Mouse (Mus musculus) liver, embryonic 16.5 days (tissue): ENCODE results near the gene Alk. TPM values are rescaled to one million over a fixed set of nuclear protein-coding genes. Genes with fewer than 3 reads are reported as not detected.

Experiments used
- ATAC-seq: fragments of 200-750 bp; cut with Nextera tagmentation; 2 replicates; pipeline ENCODE4 v1.8.0; 2017; ENCODE audit warnings: low read depth, mild to moderate bottlenecking, moderate number of reproducible peaks, moderate library complexity
- H3K27ac ChIP-seq: fragments of 300-500 bp; sonication (generic); 2 replicates; pipeline ENCODE4 v1.5.1; 2014; ENCODE audit warnings: mild to moderate bottlenecking, low read length
- H3K27me3 ChIP-seq: fragments of 300-500 bp; sonication (generic); 2 replicates; pipeline ENCODE4 v1.6.1; 2014; ENCODE audit warnings: low read depth, low read length, mixed read lengths; ENCODE audit not compliant: control insufficient read depth, insufficient read depth
- H3K36me3 ChIP-seq: fragments of 300-500 bp; sonication (generic); 2 replicates; pipeline ENCODE4 v1.6.1; 2014; ENCODE audit warnings: mild to moderate bottlenecking; ENCODE audit not compliant: control insufficient read depth, insufficient read depth
- H3K4me1 ChIP-seq: fragments of 300-500 bp; sonication (generic); 2 replicates; pipeline ENCODE4 v1.6.1; 2014; ENCODE audit warnings: low read depth, low read length, mixed read lengths; ENCODE audit not compliant: control insufficient read depth
- H3K4me2 ChIP-seq: fragments of 300-500 bp; sonication (generic); 2 replicates; pipeline ENCODE4 v1.6.1; 2014; ENCODE audit warnings: low read depth, low read length, mixed read lengths
- H3K4me3 ChIP-seq: fragments of 300-500 bp; sonication (generic); 2 replicates; pipeline ENCODE4 v1.5.1; 2014; ENCODE audit warnings: low read depth, mild to moderate bottlenecking, low read length
- H3K9ac ChIP-seq: fragments of 300-500 bp; sonication (generic); 2 replicates; pipeline ENCODE4 v1.6.1; 2014; ENCODE audit warnings: low read depth, low read length
- H3K9me3 ChIP-seq: fragments of 300-500 bp; sonication (generic); replicated peaks from 2 replicates; pipeline ENCODE4 v1.6.1; 2016; ENCODE audit warnings: low read length; ENCODE audit not compliant: control insufficient read depth
- WGBS: fragments of 180-500 bp; shearing (Covaris S2); extraction: QIAGEN DNeasy Blood & Tissue Kit; methylation state at CpG from one replicate; pipeline ENCODE4 v1.1.7; 2014; ENCODE audit not compliant: insufficient replicate concordance; 5-methylcytosine and 5-hydroxymethylcytosine counted together
- polyA plus RNA-seq: library from polyadenylated mRNA; unstranded; fragments of >200 nt; fragmentation: Nextera tagmentation; extraction: Ambion mirVana; gene quantifications from 2 replicates; pipeline ENCODE4 v1.2.1, GENCODE M21; 2015

Gene Alk
- polyA plus RNA-seq, 1 experiment from 2014 or later = 0.07 TPM

DNA sequence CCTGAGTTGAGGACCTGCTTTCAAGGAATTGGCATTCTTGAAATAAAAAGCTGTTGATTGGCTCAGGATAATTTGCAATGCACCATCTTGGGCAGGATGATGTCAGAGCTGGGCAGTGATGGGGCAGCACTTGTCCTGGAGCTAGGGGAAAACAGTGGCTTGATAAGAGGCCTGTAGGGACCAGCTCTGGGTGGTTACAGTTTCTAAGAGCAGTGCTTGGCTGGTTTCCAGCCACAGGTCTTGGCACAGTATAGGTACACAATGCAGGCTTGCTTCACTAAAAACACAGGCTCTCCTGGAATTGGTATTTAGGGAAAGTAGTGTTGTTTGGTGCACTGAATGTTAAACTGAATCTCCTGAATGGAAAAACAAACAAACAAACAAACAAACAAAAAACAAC, 662.4 kb downstream of the Alk start:
- ATAC-seq = no peak
- no peaks in the 10 kb centered on the region for H3K4me1 ChIP-seq

GRCm38 (mm10) chr17:71941436-71941835, 663.0 kb downstream of the Alk start:
- Histone ChIP-seq H3K27me3 (no peaks in the 10 kb centered on the region), H3K4me3 (no peak overlapping the region), H3K4me2 (no peak overlapping the region), H3K9me3 (no peaks in the 10 kb centered on the region), H3K4me1 (no peaks in the 10 kb centered on the region), H3K27ac (no peak overlapping the region), H3K36me3 (no peaks in the 10 kb centered on the region), H3K9ac (no peak overlapping the region)
- no peak for ATAC-seq
- WGBS = 39% methylated on average over 6 of the region's 6 CpGs

More for the DNA sequence above, 662.4 kb downstream of the Alk start:
- no peak overlapping the region for H3K27ac ChIP-seq
- no peaks in the 10 kb centered on the region for H3K27me3 ChIP-seq
- no peak overlapping the region for H3K4me3 ChIP-seq
- no peak overlapping the region for H3K9ac ChIP-seq
- no peak overlapping the region for H3K4me2 ChIP-seq
- H3K9me3 ChIP-seq = no peaks in the 10 kb centered on the region
- H3K36me3 ChIP-seq = no peaks in the 10 kb centered on the region

DNA sequence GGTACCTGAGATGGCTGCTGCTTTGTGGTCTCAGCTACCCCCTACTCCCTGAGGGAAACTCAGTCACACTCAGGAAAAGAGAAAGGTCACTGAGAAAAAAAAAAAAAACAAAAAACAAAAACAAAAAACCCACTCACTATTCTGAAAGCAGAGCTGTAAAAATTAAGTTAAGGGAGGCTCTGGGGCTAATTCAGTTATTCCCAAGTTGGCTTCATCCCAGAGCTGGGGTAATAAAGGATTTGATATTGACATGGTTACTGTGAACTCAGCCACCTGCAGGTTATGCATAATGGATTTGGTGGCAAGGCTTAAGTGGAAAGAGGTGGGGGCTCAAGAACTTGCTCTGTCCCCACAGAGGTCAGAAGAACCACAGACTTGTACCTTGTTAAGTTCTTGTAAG, 667.7 kb downstream of the Alk start:
- Histone ChIP-seq H3K4me3 (no peak overlapping the region), H3K27ac (no peak overlapping the region), H3K9me3 (no peaks in the 10 kb centered on the region), H3K9ac (no peak overlapping the region), H3K4me2 (no peak overlapping the region), H3K4me1 (no peaks in the 10 kb centered on the region), H3K36me3 (no peaks in the 10 kb centered on the region), H3K27me3 (no peaks in the 10 kb centered on the region)
- no peak for ATAC-seq

GRCm38 (mm10) chr17:71935837-71936236, 668.6 kb downstream of the Alk start:
- Histone ChIP-seq H3K4me2 (no peak overlapping the region), H3K4me1 (no peaks in the 10 kb centered on the region), H3K9ac (no peak overlapping the region), H3K36me3 (no peaks in the 10 kb centered on the region), H3K4me3 (no peak overlapping the region), H3K27ac (no peak overlapping the region), H3K9me3 (no peaks in the 10 kb centered on the region), H3K27me3 (no peaks in the 10 kb centered on the region)
- no peak for ATAC-seq
- 63% methylated on average over 10 of the region's 10 CpGs for WGBS

GRCm38 (mm10) chr17:71935336-71935735, 669.1 kb downstream of the Alk start:
- H3K4me2 ChIP-seq = no peak overlapping the region
- H3K4me1 ChIP-seq = no peaks in the 10 kb centered on the region
- no peaks in the 10 kb centered on the region for H3K9me3 ChIP-seq
- no peak overlapping the region for H3K4me3 ChIP-seq
- H3K36me3 ChIP-seq = no peaks in the 10 kb centered on the region
- H3K27me3 ChIP-seq = no peaks in the 10 kb centered on the region
- H3K27ac ChIP-seq = no peak overlapping the region
- H3K9ac ChIP-seq = no peak overlapping the region
- no peak for ATAC-seq
- WGBS = 75% methylated on average over 3 of the region's 3 CpGs

- WGBS = 56% methylated on average over 5 of the region's 5 CpGs
These were observed 689.5 kb downstream of the Alk start for GRCm38 (mm10) chr17:71914941-71915340.

DNA sequence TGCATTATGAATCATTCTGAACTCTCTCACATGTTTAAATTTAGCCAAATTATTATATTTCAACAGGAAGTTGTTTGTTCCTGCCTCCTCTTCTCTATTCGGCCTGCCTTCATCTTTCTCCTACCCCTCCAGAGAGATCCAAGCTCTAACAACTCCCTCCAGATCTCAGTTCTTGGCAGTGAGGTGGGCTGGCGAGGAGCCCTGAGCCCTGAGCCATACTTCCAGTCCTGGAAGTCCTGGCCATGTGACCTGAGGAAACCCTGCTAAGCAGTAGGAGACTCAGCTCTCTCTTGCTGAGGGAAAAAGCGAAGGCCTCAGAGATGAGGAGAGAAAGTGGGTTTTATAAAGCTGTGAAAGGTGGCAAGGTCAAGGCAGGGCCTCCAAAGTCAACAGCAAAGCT, 689.9 kb downstream of the Alk start:
- no peak overlapping the region for H3K4me2 ChIP-seq
- no peak overlapping the region for H3K9ac ChIP-seq
- no peaks in the 10 kb centered on the region for H3K36me3 ChIP-seq
- H3K27ac ChIP-seq = no peak overlapping the region
- no peak overlapping the region for H3K4me3 ChIP-seq
- H3K9me3 ChIP-seq = no peaks in the 10 kb centered on the region
- no peaks in the 10 kb centered on the region for H3K27me3 ChIP-seq
- no peak for ATAC-seq
- no peaks in the 10 kb centered on the region for H3K4me1 ChIP-seq
- 53% methylated on average over 3 of the region's 3 CpGs for WGBS

More at GRCm38 (mm10) chr17:71914941-71915340, 689.5 kb downstream of the Alk start:
- H3K4me1 ChIP-seq = no peaks in the 10 kb centered on the region
- no peaks in the 10 kb centered on the region for H3K36me3 ChIP-seq
- no peaks in the 10 kb centered on the region for H3K27me3 ChIP-seq
- no peak overlapping the region for H3K9ac ChIP-seq
- no peak for ATAC-seq
- no peaks in the 10 kb centered on the region for H3K9me3 ChIP-seq
- no peak overlapping the region for H3K4me2 ChIP-seq
- H3K4me3 ChIP-seq = no peak overlapping the region
- H3K27ac ChIP-seq = no peak overlapping the region

GRCm38 (mm10) chr17:71913188-71913587, 691.2 kb downstream of the Alk start:
- Histone ChIP-seq H3K4me2 (no peak overlapping the region), H3K9me3 (no peaks in the 10 kb centered on the region), H3K27me3 (no peaks in the 10 kb centered on the region), H3K36me3 (no peaks in the 10 kb centered on the region), H3K4me3 (no peak overlapping the region), H3K4me1 (no peaks in the 10 kb centered on the region), H3K9ac (no peak overlapping the region), H3K27ac (no peak overlapping the region)
- 8% methylated on average over 3 of the region's 3 CpGs for WGBS
- ATAC-seq = no peak

DNA sequence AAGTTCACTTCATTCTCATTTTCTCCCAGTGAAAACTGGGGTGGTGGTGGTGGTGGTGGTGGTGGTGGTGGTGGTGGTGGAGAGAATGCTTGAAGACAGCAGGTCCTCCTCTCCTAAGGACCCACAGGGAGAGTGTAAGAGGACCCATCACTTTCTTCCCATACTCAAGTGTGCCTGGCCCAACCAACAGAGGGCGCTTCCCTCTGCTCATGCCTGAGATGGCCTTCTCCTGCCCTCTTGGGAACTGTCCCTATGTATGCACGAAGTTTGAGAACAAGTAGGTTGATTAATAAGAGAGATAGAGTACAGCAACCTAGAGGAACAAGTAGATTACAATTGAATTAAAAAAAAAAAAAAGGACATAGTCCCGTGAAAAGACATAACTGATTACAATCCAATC, 695.3 kb downstream of the Alk start:
- WGBS = 25% methylated on average over 3 of the region's 3 CpGs
- no peaks in the 10 kb centered on the region for H3K4me1 ChIP-seq
- no peaks in the 10 kb centered on the region for H3K27me3 ChIP-seq
- ATAC-seq = no peak
- H3K9me3 ChIP-seq = no peaks in the 10 kb centered on the region
- no peaks in the 10 kb centered on the region for H3K36me3 ChIP-seq
- no peak overlapping the region for H3K27ac ChIP-seq
- no peak overlapping the region for H3K4me3 ChIP-seq
- no peak overlapping the region for H3K4me2 ChIP-seq
- H3K9ac ChIP-seq = no peak overlapping the region

DNA sequence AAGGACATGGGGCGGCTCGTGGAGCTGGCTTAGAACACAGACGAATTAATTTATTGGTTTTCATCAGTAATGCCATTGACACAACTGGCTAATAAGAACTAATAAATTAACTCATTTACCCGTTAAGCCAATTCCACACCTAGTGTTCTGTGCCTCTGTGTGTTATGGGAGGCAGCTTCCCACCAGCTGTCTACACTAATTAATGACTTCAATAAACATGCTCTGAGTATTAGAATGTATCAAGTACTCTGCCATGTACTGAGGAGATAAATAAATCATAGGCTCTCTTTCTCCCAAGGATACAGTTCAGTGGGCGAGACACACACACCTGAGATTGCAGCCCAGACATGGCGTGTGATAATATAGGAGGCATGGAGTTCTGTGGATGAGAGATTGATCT, 723.1 kb downstream of the Alk start:
- Histone ChIP-seq H3K9me3 (no peaks in the 10 kb centered on the region), H3K9ac (no peak overlapping the region), H3K36me3 (no peaks in the 10 kb centered on the region), H3K27ac (no peak overlapping the region), H3K4me3 (no peak overlapping the region), H3K27me3 (no peaks in the 10 kb centered on the region), H3K4me2 (no peak overlapping the region), H3K4me1 (no peaks in the 10 kb centered on the region)
- no peak for ATAC-seq
- 72% methylated on average over 6 of the region's 6 CpGs for WGBS
